Mouse (Mus musculus) kidney, adult 9 months (tissue): ENCODE results near the gene Wipf1.

Source experiments
- DNase-seq: peaks from one replicate; pipeline ENCODE4 v3.0.0; 2022

Wipf1 gene

DNA sequence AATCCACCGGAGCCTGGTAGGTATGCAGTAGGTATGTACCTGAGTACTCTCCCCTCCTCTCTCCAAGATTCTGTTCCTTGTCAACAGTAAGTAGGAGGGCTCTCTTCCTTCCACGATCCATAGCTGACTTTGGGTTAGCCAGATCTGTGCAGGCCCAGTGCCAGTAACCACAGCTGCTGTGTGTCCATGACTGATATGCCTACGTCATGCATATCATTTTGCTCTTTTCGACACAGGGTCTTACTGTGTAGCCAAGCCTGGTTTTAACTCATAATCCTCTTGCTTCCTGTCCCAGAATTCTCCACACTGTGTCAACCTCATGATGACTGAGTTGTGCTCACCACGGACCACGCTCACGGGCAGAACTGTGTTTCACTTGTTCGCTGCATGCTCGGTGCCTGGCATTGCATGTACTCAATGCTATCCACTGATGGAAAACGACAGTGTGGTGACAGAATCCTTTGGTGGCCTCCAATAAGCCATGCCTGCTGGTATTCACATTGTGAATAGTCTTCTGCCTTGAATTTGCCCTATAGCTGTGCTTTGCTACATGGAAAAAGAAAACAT is 26.6 kb downstream of the Wipf1 start:
- DNase-seq: no peak

GRCm38 (mm10) chr2:73500864-73501263 is 28.7 kb downstream of the Wipf1 start:
- DNase-seq: peak; percentile 48

DNA sequence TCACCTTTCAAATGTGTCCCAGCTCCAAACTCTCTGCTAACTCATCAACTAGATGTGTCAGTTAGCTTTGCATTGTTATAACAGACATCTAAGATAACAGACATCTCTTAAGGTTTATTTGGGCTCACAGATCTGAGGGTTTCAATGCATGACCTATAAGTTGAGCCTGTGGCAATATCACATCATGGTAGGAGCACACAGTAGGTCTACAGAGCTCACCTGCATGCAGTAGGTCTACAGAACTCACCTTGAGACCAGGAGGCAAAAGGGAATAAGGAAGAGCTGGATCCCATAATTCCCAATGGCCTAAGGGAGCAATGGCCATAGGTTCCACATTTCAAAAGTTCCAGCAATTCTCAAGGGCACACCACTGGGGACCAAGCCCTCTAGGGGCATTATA is 31.2 kb downstream of the Wipf1 start:
- no peak for DNase-seq

GRCm38 (mm10) chr2:73497572-73497971 is 32.0 kb downstream of the Wipf1 start:
- DNase-seq: no peak

- DNase-seq: no peak
These were observed 32.6 kb downstream of the Wipf1 start for GRCm38 (mm10) chr2:73496944-73497343.

GRCm38 (mm10) chr2:73496329-73496685 is 33.2 kb downstream of the Wipf1 start:
- DNase-seq: peak; percentile 26

GRCm38 (mm10) chr2:73495617-73496328 is 33.8 kb downstream of the Wipf1 start:
- DNase-seq: peak; percentile 28

DNA sequence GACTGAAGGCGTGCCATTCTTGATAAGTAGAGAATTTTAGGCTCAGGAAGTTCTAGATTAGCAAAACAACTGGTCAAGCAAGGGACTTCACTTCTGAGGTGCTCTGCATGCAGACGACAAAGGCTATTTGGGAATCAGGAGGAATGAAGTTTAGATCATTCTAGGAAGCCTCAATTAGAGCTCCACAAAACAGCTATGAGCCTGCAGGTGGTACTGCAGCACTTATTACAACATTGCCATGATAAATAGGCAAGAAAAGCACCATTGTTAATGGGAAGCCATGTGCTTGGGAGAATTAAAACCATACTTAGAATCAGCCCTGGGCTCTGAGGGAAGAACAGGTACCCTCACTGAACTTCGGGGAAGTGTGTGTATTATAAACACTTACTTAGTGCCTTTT is 36.0 kb downstream of the Wipf1 start:
- DNase-seq: no peak

GRCm38 (mm10) chr2:73491442-73492241 is 37.9 kb downstream of the Wipf1 start:
- peak; percentile 42 for DNase-seq

- no peak for DNase-seq
These were observed 39.1 kb downstream of the Wipf1 start for GRCm38 (mm10) chr2:73490466-73490865.

GRCm38 (mm10) chr2:73486120-73486601 is 43.4 kb downstream of the Wipf1 start:
- DNase-seq: no peak

DNA sequence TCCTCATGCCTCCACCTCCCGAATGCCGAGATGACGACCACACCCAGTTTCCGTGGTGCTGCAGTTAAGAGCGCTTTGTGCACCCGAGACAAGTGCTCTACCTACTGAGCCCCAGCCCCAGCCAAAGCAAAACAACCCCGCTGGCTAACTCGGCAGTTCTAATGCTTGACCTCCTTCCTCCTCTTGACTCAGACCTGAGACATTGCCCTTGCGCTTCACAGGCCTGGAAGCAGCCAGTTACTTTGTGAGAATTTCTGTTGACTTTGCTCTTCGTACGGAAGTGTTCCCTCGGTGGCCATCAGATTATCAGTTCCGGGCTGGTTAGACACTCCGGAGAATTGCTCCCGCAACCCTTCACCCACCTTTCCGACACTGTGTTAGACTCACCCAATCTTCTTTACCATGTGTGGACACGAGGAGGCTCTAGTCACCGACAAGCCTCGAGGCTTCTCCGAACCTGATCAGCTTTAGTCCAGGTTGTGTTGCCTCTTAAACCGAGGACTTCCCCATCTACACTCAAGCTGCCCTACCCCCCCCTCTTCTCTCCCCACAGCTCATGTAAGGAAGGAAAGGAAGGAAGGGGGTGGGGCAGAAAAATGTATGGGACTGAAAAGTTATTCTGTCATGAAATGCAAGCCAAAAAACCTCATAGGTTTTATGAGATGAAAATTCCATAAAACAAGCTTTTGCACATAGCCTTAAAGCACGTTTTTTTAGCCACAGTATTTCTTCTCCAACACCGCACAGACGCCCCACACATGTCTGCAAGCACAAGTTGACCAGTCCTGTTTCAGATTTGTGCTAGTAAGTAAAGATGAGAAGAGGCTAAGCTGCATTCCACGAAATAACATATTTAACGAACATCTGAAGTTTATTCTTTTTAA is 44.1 kb downstream of the Wipf1 start:
- DNase-seq: no peak

GRCm38 (mm10) chr2:73484561-73485235 is 44.8 kb downstream of the Wipf1 start:
- no peak for DNase-seq

GRCm38 (mm10) chr2:73478805-73479204 is 50.7 kb downstream of the Wipf1 start:
- DNase-seq: no peak

DNA sequence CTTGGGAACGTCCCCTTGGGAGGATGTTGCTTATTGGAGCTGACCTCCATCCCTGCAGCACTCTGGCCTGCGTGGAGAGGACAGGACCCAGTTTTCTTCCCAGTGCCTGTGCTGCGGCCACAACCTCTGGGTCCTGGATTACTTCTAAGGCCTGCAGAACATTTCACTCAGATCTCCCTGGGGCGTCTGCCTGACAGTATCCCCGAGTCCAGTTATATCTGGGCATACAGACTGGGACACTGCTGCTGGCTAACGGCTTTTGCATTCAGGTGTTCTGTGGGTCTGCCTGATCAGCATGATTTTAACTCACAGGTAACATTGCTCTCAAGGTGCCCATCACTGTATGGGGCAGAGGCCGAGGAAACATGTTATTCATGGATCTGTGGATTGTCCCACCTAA is 52.0 kb downstream of the Wipf1 start:
- no peak for DNase-seq

DNA sequence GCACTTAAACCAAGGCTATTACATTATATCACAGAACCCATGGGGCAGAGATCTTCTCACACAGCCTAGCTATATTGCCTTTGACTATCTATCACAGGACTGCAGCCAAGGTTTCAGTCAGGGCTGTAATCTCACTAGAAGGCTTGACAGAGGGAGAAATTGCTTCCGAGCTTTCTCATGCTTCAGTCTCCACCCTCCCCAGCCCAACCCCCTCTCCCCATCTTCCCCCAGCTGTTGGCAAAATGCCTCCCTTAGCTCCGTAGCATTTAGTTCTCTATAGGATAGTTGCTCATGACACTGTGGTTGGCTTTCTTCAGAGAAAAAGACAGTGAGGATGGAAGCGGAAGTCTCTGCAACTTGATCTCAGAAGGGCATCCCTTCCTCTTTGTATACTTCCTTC is 54.0 kb downstream of the Wipf1 start:
- no peak for DNase-seq

- no peak for DNase-seq
These were observed 57.4 kb downstream of the Wipf1 start for GRCm38 (mm10) chr2:73472130-73472529.

GRCm38 (mm10) chr2:73470146-73470630 is 59.3 kb downstream of the Wipf1 start:
- DNase-seq: no peak

- DNase-seq: no peak
These were observed 60.0 kb downstream of the Wipf1 start for GRCm38 (mm10) chr2:73469552-73469951.

GRCm38 (mm10) chr2:73468993-73469392 is 60.5 kb downstream of the Wipf1 start:
- DNase-seq: no peak

- DNase-seq: no peak
These were observed 62.3 kb downstream of the Wipf1 start for GRCm38 (mm10) chr2:73467071-73467851.
